Mouse (Mus musculus) bone marrow, adult 2 months (tissue): ENCODE results near the gene Rpl7a.
"Not testable (repeated sequence)": the region's sequence is repeated elsewhere in the genome, so short reads cannot be mapped to it uniquely, and the experiment has no call there.

Source experiments
- CTCF ChIP-seq: fragments of 200-500 bp; IDR thresholded peaks from 2 replicates; pipeline ENCODE4 v1.5.1; 2011; ENCODE audit warnings: low read length, control low read depth; ENCODE audit not compliant: control insufficient read depth, insufficient read depth
- POLR2A ChIP-seq: fragments of 200-500 bp; IDR thresholded peaks from 2 replicates; pipeline ENCODE4 v1.6.1; 2011; ENCODE audit warnings: low read depth, mild to moderate bottlenecking, control low read depth, low read length, borderline replicate concordance; ENCODE audit not compliant: control insufficient read depth

DNA sequence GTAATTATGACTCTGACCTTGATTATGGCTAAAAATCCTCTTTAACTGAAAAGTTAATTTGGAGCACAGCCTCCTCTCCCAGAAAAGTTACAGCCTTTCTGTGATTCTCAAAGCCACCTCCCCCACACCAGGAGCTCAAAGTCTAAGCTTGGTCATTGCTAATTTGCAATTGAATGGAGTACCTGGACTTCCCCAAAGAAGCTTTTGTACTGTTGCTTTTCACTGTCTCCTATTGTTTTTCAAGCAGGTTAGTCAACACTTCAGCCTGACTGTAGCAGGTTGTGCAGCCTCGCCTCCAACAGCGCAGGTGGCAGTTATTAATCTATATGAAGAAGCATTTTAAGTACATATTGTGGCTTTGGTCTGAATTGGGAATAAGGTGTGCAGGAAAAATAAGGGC, 25.0 kb upstream of the Rpl7a start:
- TF ChIP-seq CTCF, POLR2A: not testable (repeated sequence)
